Mouse (Mus musculus): ENCODE results near the gene Nell1.

Nell1 gene

DNA sequence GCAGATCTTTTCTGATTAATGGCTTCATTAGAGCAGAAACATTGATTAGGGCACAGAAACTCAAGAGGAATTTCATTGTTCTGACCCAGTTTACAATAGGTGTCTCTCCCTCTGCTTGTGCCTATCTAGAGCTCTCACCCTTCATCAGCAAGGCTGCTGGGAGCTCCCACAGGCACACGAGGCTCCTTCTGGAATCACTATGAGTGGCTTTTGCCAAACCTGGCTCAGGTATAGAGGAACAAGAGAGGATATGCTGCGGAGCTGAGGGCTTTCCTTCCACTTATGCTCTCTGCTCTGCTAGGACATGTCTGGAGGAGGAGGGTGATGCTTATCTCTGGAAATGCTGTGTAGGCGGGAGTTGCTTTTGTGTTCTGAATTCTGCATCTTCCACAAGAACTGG is 285.4 kb downstream of the Nell1 start:
- no peak for DNase-seq (ENCODE audit: low spot score)

DNA sequence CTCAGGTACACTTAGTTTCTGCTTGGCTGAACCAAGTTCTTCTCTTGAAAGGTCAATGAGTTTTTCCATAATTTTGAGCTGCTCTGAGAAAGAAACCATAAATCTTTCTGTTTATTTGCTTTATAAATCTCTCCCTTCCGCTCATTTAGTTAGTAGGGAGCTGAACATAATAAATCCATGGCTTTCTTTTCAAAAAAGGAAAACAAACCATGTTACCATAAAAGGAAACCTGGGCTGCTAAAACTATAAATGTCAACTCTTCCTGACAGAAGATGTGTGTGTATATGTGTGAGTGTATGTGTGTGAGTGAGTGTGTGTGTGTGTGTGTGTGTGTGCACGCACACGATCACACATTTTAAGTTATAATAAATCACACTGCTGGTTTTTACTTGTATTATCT is 320.8 kb downstream of the Nell1 start:
- DNase-seq (ENCODE audit: low spot score): no peak

DNA sequence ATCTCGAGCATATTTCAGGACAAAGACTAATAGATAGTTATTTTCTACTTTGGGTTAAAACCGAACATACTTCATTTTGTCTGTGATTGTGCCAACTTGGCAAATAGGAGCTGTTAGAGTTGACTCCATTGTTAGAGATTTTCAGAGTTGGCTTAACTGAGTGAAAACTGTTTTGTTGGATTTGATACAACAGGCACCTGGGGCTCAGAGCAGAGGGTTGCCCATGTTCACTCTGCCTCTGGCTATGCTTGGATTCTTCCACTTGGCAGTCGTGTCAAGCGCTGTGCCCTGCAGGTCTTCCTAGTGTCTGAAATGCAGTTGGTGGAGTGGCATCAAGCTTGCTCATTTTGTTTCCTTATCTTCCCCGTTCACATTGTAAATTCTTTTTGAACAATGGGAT is 363.6 kb downstream of the Nell1 start:
- DNase-seq (ENCODE audit: low spot score): no peak

DNA sequence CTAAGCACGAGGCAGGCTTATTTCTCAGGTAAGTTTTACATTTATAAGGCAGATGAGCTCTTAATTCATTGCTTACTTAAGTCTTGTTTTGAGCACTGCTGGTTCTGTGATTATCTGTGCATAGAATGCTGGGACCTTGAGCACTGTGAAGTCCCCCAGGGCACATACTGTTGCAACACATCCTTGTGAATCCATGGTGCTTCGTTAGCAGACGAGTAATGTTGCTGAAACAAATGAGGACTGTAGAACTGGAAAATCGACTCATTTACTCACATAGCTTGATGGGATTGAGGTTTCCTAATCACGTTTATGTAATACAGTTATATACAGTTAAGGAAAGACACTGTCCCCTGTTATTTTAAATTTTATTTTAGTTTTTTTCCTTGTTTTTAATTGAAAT is 364.1 kb downstream of the Nell1 start:
- no peak for DNase-seq (ENCODE audit: low spot score)

DNA sequence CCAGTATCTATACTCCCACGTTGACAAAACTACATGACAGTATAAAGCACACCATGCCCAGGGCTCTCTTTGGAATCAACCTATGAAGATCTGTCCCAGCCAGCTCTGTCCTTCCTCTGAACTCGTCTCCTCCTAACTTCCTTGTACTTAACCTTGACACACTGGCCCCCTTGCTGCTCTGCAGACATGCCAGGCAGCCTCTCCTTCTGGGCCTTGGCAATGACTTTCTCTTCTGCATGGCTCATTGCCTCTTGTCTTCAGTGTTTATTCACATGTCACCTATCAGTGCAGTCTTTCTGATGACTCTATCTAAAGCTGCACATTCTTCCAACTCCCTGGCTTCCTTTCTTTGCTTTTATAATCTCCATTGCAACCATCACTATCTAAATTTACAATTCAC is 376.9 kb downstream of the Nell1 start:
- DNase-seq (ENCODE audit: low spot score): no peak

DNA sequence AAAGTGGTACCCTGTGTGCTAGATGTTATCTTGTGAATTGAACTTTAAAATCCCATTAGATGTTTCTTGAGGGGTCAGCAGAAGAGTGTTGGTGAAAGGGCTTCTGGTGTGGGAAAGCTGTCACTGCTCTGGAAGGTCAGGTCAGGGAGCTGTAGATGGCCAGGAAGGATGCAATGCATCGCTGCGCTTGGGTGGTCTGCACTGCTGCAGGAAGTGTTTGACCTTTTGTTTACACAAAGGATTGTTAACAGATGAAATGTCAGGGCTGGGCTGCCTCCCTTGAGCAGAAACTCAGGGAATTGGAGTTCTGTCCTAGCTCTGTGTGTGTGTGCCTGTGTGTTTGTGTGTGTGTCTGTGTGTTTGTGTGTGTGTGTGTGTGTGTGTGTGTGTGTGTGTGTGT is 382.5 kb downstream of the Nell1 start:
- DNase-seq (ENCODE audit: low spot score): no peak

DNA sequence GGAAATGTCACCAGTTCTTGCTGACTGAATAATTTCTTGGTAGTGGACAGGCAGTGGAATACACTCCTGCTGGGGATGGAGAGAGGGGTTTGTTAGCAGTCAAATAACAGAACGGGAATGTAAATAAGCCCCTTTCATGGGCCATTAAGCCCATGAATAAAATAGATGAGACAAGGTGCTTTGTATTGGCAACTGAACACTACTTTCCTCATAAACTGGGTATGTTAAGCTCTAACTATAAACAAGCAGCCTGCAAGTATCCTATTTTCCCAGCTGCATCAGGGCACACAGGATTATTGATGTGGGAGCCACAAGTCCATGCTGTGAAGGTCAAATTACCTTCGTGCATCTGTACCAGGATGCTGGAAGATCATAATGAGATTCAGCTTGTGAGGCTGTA is 387.4 kb downstream of the Nell1 start:
- DNase-seq (ENCODE audit: low spot score): no peak

DNA sequence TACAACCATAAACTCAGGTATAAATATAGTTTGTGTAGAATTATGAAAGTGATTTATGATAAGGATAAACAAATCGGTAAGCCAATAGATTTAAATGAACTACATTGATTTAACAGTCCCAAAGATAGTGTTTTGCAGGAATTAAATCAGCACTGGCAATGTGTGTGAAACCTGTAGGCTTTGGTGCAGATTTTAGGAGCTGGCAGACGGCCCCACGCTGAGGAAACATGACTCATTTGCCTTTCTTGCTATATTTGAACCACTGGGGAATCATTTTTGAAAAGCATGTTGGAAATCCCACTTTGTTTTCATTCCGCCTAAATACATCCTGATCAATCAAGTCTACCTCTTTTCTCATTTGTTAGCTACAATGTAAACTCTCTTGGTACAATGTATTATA is 400.2 kb downstream of the Nell1 start:
- no peak for DNase-seq (ENCODE audit: low spot score)

DNA sequence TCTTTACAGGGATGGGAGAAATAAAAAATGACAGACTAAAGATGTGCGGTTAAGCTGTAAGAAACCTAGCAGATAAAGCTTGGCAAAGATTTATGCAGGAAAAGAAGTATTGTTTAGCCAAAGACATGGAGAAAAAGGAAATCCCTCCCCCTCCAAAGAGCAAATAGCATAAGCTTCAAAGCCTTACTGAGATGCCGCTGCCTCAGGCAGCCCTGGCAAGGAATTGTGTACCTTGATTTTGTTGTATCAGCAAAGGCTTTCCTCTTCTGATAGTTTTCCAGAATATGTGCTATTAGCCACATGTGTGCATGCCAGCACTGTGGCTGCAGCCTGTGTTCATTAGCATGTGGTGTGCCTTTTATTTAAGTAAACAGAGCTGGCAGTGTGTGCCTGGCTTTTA is 435.8 kb downstream of the Nell1 start:
- DNase-seq (ENCODE audit: low spot score): no peak

DNA sequence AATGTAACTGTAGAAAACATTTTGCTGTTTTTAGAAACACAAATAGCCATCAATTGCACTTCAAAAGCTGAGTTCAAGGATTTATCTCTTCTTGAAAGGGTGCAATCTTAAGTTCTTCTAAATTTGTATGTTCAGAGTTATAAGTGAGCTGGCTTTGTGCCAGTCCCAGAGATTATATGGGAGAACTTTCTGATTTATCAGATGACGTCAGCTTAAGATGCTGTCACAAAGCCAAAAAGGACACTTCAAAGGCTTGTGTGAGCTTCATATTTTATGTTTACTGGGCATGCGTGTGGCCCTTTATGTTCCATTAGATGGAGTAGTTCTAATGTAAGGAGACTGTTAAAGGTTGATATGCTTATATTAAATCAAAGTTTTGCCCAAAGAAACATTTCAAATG is 445.3 kb downstream of the Nell1 start:
- no peak for DNase-seq (ENCODE audit: low spot score)

DNA sequence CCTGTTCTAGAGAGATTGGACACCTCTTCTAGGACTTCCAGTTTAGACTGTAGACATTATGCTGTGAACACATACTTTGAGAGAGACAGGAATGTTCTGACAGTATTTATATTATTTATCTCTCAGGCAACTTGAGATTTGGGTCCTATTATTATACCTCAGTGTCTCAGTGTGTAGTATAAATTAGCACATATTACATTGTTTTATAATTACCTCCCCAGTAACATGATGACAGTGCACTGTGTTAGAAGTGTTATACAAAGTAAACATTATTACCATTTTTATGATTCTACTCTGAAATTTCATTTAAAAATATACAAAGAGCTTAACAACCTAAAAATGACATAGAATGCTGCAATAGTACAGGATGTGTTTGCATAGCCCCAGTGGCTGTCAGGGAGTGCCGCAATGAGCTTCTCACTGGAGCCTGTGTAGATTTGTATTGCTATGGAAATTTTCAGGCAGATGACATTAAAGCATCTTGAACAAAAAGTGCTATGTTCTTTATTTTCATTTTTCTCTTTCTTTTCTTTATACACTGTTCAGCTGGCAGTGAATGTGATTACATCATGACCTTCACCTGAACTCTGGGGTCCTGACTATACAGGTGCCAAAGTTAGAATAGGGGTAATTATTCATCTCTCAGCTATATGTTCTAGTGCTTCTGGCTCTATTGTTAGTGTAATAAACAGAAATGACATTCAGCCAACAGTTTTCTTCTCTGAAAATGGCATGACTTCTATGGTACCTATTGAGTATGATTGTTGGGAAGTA is 447.9 kb downstream of the Nell1 start:
- DNase-seq (ENCODE audit: low spot score): no peak

DNA sequence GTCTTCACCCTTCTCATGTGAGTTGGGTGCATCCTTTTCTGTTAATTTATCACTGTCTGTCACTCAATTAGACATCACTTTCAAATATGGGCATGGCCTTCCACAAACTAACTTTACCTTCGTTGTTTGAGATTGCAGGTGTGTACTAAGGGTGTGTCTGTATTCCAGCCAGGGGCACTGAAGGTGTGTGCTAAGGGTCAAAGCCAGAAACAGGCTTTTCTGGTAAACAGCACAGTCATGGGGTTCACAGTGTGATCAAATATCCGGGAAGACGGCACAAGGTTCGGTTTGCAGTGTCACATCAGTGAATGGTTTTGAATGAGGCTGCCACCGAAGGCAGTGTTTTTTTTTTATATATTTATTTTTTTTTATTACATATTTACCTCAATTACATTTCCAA is 455.1 kb downstream of the Nell1 start:
- no peak for DNase-seq (ENCODE audit: low spot score)

DNA sequence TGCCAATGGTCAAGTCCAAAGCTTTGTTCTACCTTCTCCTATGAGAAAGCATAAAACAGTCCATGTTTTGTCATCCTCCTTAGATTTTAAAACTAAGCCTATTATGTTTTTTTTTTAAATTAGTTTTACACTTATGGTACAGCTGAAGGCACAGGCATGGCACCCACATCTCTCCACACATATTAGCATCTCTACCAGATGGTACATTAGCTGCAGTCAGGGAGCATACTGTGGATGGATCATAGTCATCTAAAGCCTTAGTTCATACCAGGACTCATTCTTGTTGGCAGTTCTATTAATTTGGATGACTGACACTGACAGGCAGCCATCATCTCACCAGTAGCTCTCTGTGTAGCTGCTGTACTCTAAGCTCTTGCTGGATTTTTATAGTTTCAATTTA is 466.6 kb downstream of the Nell1 start:
- no peak for DNase-seq (ENCODE audit: low spot score)

DNA sequence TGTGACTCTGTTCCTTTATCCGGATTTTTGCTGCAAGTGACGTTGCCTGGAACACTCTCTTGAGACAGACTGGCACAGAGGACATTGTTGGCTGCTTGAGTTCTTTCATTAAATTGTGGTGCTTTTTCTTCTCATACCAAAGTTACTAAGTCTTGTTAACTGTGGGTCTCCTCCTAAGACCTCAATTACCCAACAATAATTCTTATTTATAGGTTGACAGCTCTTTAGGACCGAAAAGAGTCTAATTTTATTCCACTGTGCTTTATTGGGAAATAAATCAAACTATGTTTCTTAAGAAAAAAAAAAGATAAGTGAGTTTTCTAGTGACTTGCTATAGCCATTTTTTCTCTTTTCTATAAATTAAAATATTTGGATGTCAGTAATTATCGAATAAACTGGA is 472.7 kb downstream of the Nell1 start:
- DNase-seq (ENCODE audit: low spot score): no peak

DNA sequence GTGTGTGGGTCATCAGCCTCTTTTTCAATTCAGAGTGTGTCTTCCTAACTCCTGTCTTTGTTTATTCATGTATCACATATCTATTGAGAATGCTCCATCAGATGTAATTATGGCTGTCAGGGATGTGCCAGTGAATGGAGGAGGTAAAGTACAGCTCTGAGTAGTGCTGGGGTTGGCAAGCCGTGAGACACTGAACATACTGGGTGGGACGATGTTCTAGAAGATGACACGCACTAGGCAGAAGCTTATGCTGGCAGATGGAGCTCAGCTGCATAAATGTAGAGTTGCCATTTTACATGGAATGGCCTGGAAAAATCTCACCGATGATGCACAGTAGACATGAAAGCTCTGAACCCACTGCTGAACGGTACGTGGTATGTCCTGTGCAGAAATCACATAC is 493.1 kb downstream of the Nell1 start:
- no peak for DNase-seq (ENCODE audit: low spot score)

DNA sequence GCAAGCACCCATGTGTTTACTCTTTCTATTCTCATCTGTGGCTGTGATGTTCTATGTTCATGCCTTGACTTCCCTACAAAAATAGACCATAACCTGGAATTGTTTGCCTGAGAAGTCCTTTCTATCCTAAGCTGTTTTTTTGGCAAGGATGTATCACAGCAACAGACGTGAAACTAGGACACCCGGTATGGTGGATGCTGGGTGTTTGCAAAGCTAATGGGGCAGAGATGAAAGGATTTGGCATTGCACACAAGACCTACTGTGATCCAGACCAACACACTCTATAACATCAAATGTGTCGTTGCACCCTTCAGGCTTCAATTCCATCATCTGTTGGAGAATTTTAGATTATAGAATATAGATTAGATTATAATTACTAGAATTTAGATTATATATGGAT is 495.9 kb downstream of the Nell1 start:
- DNase-seq (ENCODE audit: low spot score): no peak

DNA sequence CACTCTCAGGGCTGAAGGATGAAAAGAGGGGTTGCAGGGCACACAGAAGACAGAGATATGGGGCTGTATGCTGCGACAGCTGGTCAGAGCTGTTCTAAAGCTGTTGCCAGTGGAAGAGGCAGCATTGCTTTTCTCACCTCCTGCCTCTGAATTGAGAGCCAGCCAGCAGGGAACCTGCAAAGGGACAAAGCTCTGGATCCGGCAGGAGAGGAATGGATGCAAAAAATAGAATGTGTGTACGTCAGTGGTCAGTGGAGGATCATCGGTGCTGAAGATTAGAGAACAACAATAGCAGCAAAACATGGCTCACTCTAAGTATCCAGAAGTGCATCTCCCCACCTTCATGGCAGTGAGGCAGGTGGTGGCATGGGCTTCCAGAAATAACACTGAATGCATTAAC is 507.3 kb downstream of the Nell1 start:
- no peak for DNase-seq (ENCODE audit: low spot score)

DNA sequence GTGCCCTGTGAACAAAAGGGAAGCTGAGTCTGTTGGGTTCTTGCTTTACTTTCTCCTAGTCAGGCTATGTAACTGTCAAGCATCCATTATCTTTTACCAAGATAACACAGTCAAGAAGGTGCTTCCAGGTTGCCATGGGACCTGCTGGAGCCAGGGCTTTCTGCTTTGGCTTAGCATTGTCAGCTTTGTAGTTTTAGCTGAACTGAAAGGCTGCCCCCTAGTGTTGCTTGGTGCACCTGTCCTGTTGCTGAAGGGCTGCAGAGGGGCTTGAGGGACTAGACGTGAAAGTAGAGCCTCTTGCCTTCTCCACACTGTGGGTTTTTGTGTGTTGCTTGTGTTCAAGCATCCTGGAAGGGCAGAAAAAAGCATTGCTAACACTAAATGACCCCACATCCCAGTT is 510.6 kb downstream of the Nell1 start:
- peak; percentile 26 for DNase-seq (ENCODE audit: low spot score)

DNA sequence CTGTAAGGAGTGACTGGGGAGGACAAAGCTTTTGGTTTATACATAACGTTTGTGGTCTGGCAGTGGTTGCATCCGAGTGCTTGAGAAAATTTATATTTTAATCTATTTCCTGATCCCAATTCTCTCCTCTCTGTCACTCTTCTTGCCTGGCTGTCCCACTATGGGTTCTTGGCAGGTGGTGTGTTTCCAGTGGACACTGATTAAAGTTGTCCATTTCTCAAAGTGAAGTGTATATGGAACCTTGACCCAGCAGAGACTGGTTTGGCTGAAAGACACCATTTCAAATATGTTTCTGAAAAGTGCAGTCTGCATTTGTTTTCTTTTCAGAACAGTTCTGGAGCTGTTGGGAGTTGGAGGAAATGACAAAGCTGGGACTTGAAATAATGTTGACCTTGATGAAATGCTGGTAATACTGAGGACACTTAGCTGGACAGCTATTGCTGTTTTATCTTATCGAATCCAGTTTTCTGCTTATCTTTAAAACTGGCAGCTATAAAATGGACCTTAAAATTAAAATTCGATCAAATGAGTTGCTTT is 512.3 kb downstream of the Nell1 start:
- DNase-seq (ENCODE audit: low spot score): no peak

DNA sequence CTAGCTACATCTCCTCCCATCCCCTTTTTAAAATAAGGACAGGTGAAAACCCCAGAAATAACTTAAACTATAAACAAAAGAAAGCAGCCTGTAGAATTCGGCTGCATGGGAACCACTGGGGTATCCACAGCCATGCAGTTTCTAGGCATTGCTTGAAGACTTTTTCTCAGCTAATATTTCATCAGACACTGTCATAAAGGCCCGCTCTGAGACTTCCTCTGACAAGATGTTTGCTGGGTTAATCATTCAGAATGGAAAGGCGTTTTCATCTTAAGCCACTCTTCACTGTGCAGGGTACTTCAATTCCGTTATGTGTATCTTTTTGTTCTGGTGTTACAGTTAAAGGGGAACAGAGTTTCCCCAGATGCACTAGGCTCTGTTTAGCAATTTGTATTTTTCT is 526.9 kb downstream of the Nell1 start:
- no peak for DNase-seq (ENCODE audit: low spot score)

DNA sequence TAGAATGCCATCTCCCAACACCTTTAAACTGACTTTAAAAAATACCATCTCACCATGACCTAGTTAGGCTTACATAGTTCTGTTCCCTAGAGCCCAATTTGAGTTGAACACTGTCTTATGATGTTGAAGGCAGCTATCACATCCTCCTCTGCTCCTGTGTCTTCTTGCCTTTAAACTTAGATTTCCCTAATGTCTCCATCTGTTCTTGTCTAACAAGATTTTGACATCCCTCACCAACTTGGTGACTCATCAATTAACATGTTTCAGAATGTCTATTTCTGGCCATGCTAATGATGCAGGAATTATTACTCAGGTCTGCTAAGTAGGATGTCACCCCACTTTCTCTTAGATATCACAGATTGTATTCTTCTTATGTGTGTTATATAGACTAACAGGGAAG is 532.4 kb downstream of the Nell1 start:
- DNase-seq (ENCODE audit: low spot score): no peak

DNA sequence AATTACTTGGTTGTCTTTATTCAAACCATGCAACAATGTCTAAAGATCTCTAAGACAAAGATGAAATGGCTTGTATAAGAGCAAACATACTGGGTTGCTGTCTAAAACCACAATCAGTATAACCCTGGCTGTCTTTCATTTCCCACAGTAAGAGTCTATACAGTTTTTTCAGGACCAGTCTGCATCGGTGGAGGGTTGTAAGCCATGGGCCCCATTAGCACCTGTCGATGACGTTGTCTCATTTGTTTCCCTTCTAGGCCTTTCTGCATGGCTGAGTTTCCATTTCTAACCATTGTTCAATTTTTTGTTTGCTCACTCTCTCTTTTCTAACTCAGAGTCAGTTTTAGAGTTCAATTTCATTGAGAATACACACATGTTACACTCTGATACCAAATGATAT is 540.2 kb downstream of the Nell1 start:
- no peak for DNase-seq (ENCODE audit: low spot score)

DNA sequence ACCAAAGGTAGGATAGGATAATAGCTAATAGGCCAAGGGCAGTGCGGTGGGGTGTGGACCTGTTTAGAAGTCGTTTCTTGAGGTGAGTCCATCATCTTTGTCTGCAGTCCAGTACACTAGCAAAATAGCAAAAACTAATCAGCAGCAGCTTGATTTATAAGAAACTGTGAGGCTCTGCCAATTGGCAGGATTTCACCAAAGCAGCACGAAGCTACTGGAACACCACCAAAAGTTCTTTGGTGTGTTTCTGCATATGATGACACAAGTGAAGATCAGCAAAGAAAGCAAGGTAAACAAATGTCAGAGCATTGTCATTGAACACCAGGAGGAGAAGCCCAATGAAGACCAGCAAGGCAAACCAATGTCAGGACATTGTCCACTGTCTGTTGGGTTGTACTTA is 542.0 kb downstream of the Nell1 start:
- no peak for DNase-seq (ENCODE audit: low spot score)

DNA sequence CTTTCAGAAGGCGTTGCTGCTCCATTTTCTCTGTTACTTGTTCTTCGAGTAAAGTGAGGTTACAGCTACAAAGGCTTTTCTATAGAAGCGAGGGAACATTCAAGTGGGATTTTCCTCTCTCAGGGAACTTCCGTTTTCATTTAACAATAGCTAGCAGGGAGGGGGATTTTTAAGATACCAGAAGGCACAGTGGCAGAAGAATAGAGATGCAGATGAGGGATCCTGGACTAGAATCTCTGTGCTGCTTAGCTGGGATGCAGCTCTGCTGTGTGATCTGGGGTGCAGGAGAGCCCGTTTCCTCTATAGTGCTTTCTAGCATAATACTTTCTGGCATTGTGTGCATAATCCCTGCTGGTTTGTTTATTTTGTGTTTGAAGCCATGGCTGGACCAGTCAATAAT is 568.7 kb downstream of the Nell1 start:
- no peak for DNase-seq (ENCODE audit: low spot score)

All from urinary bladder, postnatal 25 days (tissue).